Mouse (Mus musculus): ENCODE data around the gene Pcdh17. TPM values are rescaled to one million over a fixed set of nuclear protein-coding genes. Genes with fewer than 3 reads are reported as not detected.

Gene Pcdh17
- polyA plus RNA-seq, 1 experiment from 2014 or later, result 18.8 TPM

- no peak overlapping the region for H3K4me3 ChIP-seq
- no peak for ATAC-seq (ENCODE audit: borderline replicate concordance, extremely low read depth, low FRiP score, low TSS enrichment)
- no peaks in the 10 kb centered on the region for H3K27me3 ChIP-seq
- no peak overlapping the region for H3K27ac ChIP-seq
- no peaks in the 10 kb centered on the region for H3K36me3 ChIP-seq
- no peak overlapping the region for H3K4me2 ChIP-seq
- H3K9me3 ChIP-seq, result no peaks in the 10 kb centered on the region
- H3K9ac ChIP-seq, result no peak overlapping the region
- 33% methylated on average over 4 of the region's 4 CpGs for WGBS
- H3K4me1 ChIP-seq, result 0 out of 2 replicates have a peak, but pooled peaks cover 3% of the 10 kb centered on the region
Measured at GRCm38 (mm10) chr14:84484350-84484749, 41.0 kb downstream of the Pcdh17 start.

GRCm38 (mm10) chr14:84511010-84511409 is 67.6 kb downstream of the Pcdh17 start:
- WGBS, result 89% methylated on average over 2 of the region's 2 CpGs
- H3K9ac ChIP-seq, result no peak overlapping the region
- H3K27ac ChIP-seq, result no peak overlapping the region
- no peaks in the 10 kb centered on the region for H3K27me3 ChIP-seq
- H3K4me1 ChIP-seq, result no peaks in the 10 kb centered on the region
- no peaks in the 10 kb centered on the region for H3K36me3 ChIP-seq
- ATAC-seq (ENCODE audit: borderline replicate concordance, extremely low read depth, low FRiP score, low TSS enrichment), result no peak
- H3K9me3 ChIP-seq, result no peaks in the 10 kb centered on the region
- no peak overlapping the region for H3K4me3 ChIP-seq
- H3K4me2 ChIP-seq, result no peak overlapping the region

GRCm38 (mm10) chr14:84532397-84532796 is 89.0 kb downstream of the Pcdh17 start:
- Histone ChIP-seq H3K4me1 (no peaks in the 10 kb centered on the region), H3K4me2 (no peak overlapping the region), H3K36me3 (no peaks in the 10 kb centered on the region), H3K9ac (no peak overlapping the region), H3K27ac (no peak overlapping the region), H3K27me3 (no peaks in the 10 kb centered on the region), H3K4me3 (no peak overlapping the region), H3K9me3 (no peaks in the 10 kb centered on the region)
- 49% methylated on average over 2 of the region's 2 CpGs for WGBS
- ATAC-seq (ENCODE audit: borderline replicate concordance, extremely low read depth, low FRiP score, low TSS enrichment), result no peak

- Histone ChIP-seq H3K4me1 (no peaks in the 10 kb centered on the region), H3K9ac (no peak overlapping the region), H3K27ac (no peak overlapping the region), H3K27me3 (no peaks in the 10 kb centered on the region), H3K36me3 (no peaks in the 10 kb centered on the region), H3K4me2 (no peak overlapping the region), H3K9me3 (no peaks in the 10 kb centered on the region), H3K4me3 (no peak overlapping the region)
- ATAC-seq (ENCODE audit: borderline replicate concordance, extremely low read depth, low FRiP score, low TSS enrichment), result no peak
Measured at GRCm38 (mm10) chr14:84535264-84535663, 91.9 kb downstream of the Pcdh17 start.

- ATAC-seq (ENCODE audit: borderline replicate concordance, extremely low read depth, low FRiP score, low TSS enrichment), result no peak
- Histone ChIP-seq H3K27ac (no peak overlapping the region), H3K4me1 (no peaks in the 10 kb centered on the region), H3K4me3 (no peak overlapping the region), H3K4me2 (no peak overlapping the region), H3K27me3 (no peaks in the 10 kb centered on the region), H3K9ac (no peak overlapping the region), H3K9me3 (no peaks in the 10 kb centered on the region), H3K36me3 (no peaks in the 10 kb centered on the region)
- 80% methylated on average over 3 of the region's 3 CpGs for WGBS
Measured at GRCm38 (mm10) chr14:84541838-84542237, 98.5 kb downstream of the Pcdh17 start.

GRCm38 (mm10) chr14:84545968-84546367 is 102.6 kb downstream of the Pcdh17 start:
- ATAC-seq (ENCODE audit: borderline replicate concordance, extremely low read depth, low FRiP score, low TSS enrichment), result no peak
- Histone ChIP-seq H3K27me3 (no peaks in the 10 kb centered on the region), H3K9ac (no peak overlapping the region), H3K4me3 (no peak overlapping the region), H3K4me2 (no peak overlapping the region), H3K9me3 (no peaks in the 10 kb centered on the region), H3K4me1 (no peaks in the 10 kb centered on the region), H3K27ac (no peak overlapping the region), H3K36me3 (no peaks in the 10 kb centered on the region)
- 41% methylated on average over 2 of the region's 2 CpGs for WGBS

GRCm38 (mm10) chr14:84547513-84548194 is 104.3 kb downstream of the Pcdh17 start:
- no peak overlapping the region for H3K4me3 ChIP-seq
- no peak overlapping the region for H3K4me2 ChIP-seq
- no peak overlapping the region for H3K9ac ChIP-seq
- no peak for ATAC-seq (ENCODE audit: borderline replicate concordance, extremely low read depth, low FRiP score, low TSS enrichment)
- 76% methylated on average over 10 of the region's 10 CpGs for WGBS
- H3K36me3 ChIP-seq, result no peaks in the 10 kb centered on the region
- H3K27ac ChIP-seq, result no peak overlapping the region
- no peaks in the 10 kb centered on the region for H3K9me3 ChIP-seq
- H3K27me3 ChIP-seq, result no peaks in the 10 kb centered on the region
- no peaks in the 10 kb centered on the region for H3K4me1 ChIP-seq

- Histone ChIP-seq H3K4me2 (no peak overlapping the region), H3K4me3 (no peak overlapping the region), H3K4me1 (no peaks in the 10 kb centered on the region), H3K27ac (no peak overlapping the region), H3K9ac (no peak overlapping the region), H3K36me3 (no peaks in the 10 kb centered on the region), H3K27me3 (no peaks in the 10 kb centered on the region), H3K9me3 (no peaks in the 10 kb centered on the region)
- no peak for ATAC-seq (ENCODE audit: borderline replicate concordance, extremely low read depth, low FRiP score, low TSS enrichment)
- 76% methylated on average over 5 of the region's 5 CpGs for WGBS
Measured at GRCm38 (mm10) chr14:84551546-84551945, 108.2 kb downstream of the Pcdh17 start.

GRCm38 (mm10) chr14:84571071-84571470 is 127.7 kb downstream of the Pcdh17 start:
- Histone ChIP-seq H3K9me3 (no peaks in the 10 kb centered on the region), H3K27me3 (no peaks in the 10 kb centered on the region)

More at GRCm38 (mm10) chr14:84571071-84571470, 127.7 kb downstream of the Pcdh17 start:
- Histone ChIP-seq H3K9ac (no peak overlapping the region), H3K27ac (no peak overlapping the region), H3K4me1 (no peaks in the 10 kb centered on the region), H3K4me3 (no peak overlapping the region), H3K4me2 (no peak overlapping the region), H3K36me3 (no peaks in the 10 kb centered on the region)
- no peak for ATAC-seq (ENCODE audit: borderline replicate concordance, extremely low read depth, low FRiP score, low TSS enrichment)

Measured in lung, embryonic 15.5 days (tissue).